Mouse (Mus musculus) mouse trophoblast stem cell (cell line): ENCODE results near the gene Sdc4.

Source experiments
- in situ Hi-C, 2 experiments: fragments of 300-500 bp; cut with MseI, MboI; formaldehyde crosslinking; loops; 2 replicates in 1 of 2; 3 replicates in 1 of 2; pipeline ENCODE4 v1.15.1; 2025

Sdc4 gene

GRCm38 (mm10) chr2:164449341-164450042 lies 5.8 kb upstream of the Sdc4 start:
- in situ Hi-C loops = no loop called here

GRCm38 (mm10) chr2:164448921-164449320 lies 5.2 kb upstream of the Sdc4 start:
- in situ Hi-C loops = no loop called here

GRCm38 (mm10) chr2:164448140-164448539 lies 4.5 kb upstream of the Sdc4 start:
- in situ Hi-C loops = no loop called here

- in situ Hi-C loops = no loop called here
These were observed 2.4 kb upstream of the Sdc4 start for GRCm38 (mm10) chr2:164446086-164446469.

- in situ Hi-C loops = no loop called here
These were observed 1.9 kb upstream of the Sdc4 start for GRCm38 (mm10) chr2:164445399-164446085.

GRCm38 (mm10) chr2:164444701-164445100 lies 1.0 kb upstream of the Sdc4 start:
- in situ Hi-C loops = no loop called here

- in situ Hi-C loops = no loop called here
These were observed 643 bp downstream of the Sdc4 start for GRCm38 (mm10) chr2:164443051-164443437.

GRCm38 (mm10) chr2:164442315-164443050 lies 1.2 kb downstream of the Sdc4 start:
- in situ Hi-C loops = no loop called here

GRCm38 (mm10) chr2:164441731-164442130 lies 2.0 kb downstream of the Sdc4 start:
- in situ Hi-C loops = no loop called here

GRCm38 (mm10) chr2:164441155-164441554 lies 2.5 kb downstream of the Sdc4 start:
- in situ Hi-C loops = no loop called here

GRCm38 (mm10) chr2:164440314-164440713 lies 3.4 kb downstream of the Sdc4 start:
- in situ Hi-C loops = no loop called here

GRCm38 (mm10) chr2:164439001-164439421 lies 4.7 kb downstream of the Sdc4 start:
- in situ Hi-C loops = no loop called here

- in situ Hi-C loops = no loop called here
These were observed 5.4 kb downstream of the Sdc4 start for GRCm38 (mm10) chr2:164438257-164438656.

GRCm38 (mm10) chr2:164437710-164438109 lies 6.0 kb downstream of the Sdc4 start:
- in situ Hi-C loops = no loop called here

- in situ Hi-C loops = no loop called here
These were observed 6.7 kb downstream of the Sdc4 start for GRCm38 (mm10) chr2:164436961-164437360.

GRCm38 (mm10) chr2:164436215-164436913 lies 7.3 kb downstream of the Sdc4 start:
- in situ Hi-C loops = no loop called here

GRCm38 (mm10) chr2:164435216-164436090 lies 8.2 kb downstream of the Sdc4 start:
- in situ Hi-C loops = no loop called here

- in situ Hi-C loops = no loop called here
These were observed 9.0 kb downstream of the Sdc4 start for GRCm38 (mm10) chr2:164434681-164435080.

- in situ Hi-C loops = no loop called here
These were observed 10.3 kb downstream of the Sdc4 start for GRCm38 (mm10) chr2:164433278-164433895.

- in situ Hi-C loops = no loop called here
These were observed 11.0 kb downstream of the Sdc4 start for GRCm38 (mm10) chr2:164432541-164433191.
